29 mouse cellular contexts compared by ENCODE assay signal in genomic region chr10:7623861-7624518, GRCm38 (mm10). TPM values are rescaled to one million over a fixed set of nuclear protein-coding genes. Genes with fewer than 3 reads are reported as not detected.
DNase-seq lines count a peak whose midpoint lies in the region; ATAC-seq and TF ChIP-seq lines count a peak whose summit lies in the region.
"Had no signal": no experiment of that assay in that cellular context is flagged by ENCODE, and none has a peak within 500 bp of the region (broad histone marks: within the 10 kb centered on the region; RNA-seq: fewer than 3 reads in every experiment).

No protein-coding gene starts in this region.

- WGBS in heart, embryonic 11.5 days (ENCODE audit: insufficient replicate concordance): 86% methylated on average over 3 of the region's 3 CpGs

- no peak overlapping the region for H3K27ac ChIP-seq in heart, embryonic 11.5 days (ENCODE audit: low read depth, low read length)
- no peak overlapping the region for H3K27ac ChIP-seq in MEL (ENCODE audit: control insufficient read depth, low read depth, low read length)
- H3K27ac ChIP-seq: embryonic facial prominence, embryonic 10.5 days; embryonic facial prominence, embryonic 13.5 days; forebrain, embryonic 12.5 days; forebrain, embryonic 15.5 days; heart, adult 2 months; heart, embryonic 15.5 days; hindbrain, embryonic 14.5 days; hindbrain, postnatal 0 days had no signal

- H3K4me1 ChIP-seq in heart, embryonic 11.5 days (ENCODE audit: control insufficient read depth, insufficient read depth, low read length): peaks cover 28% of the 10 kb centered on the region
- peaks cover 7% of the 10 kb centered on the region in 2 experiments for H3K4me1 ChIP-seq in MEL (ENCODE audit: control insufficient read depth in 1 of 2, insufficient read depth in 2 of 2, low read length in 2 of 2)
- H3K4me1 ChIP-seq: embryonic facial prominence, embryonic 10.5 days; embryonic facial prominence, embryonic 13.5 days; forebrain, embryonic 12.5 days; forebrain, embryonic 15.5 days had no signal

- TF ChIP-seq POLR2A in MEL (IDR thresholded peaks at IDR 0.05; ENCODE audit: control insufficient read depth in 1 of 2, insufficient read depth in 1 of 2, low read depth in 1 of 2, low read length in 2 of 2, poor library complexity in 1 of 2): no peak

- H3K9me3 ChIP-seq in heart, embryonic 11.5 days (replicated peaks; ENCODE audit: control insufficient read depth, low read length): no peaks in the 10 kb centered on the region
- no peaks in the 10 kb centered on the region for H3K9me3 ChIP-seq in MEL (replicated peaks; ENCODE audit: insufficient read depth, low read length)
- H3K9me3 ChIP-seq: embryonic facial prominence, embryonic 10.5 days; embryonic facial prominence, embryonic 13.5 days; forebrain, embryonic 12.5 days; forebrain, embryonic 15.5 days; heart, embryonic 12.5 days; heart, embryonic 15.5 days had no signal

- no peak overlapping the region for H3K4me2 ChIP-seq in heart, embryonic 11.5 days
- H3K4me2 ChIP-seq: embryonic facial prominence, embryonic 13.5 days; forebrain, embryonic 12.5 days; forebrain, embryonic 15.5 days; heart, embryonic 12.5 days; heart, embryonic 15.5 days; hindbrain, embryonic 14.5 days had no signal

- no peak overlapping the region for H3K4me3 ChIP-seq in heart, embryonic 11.5 days (ENCODE audit: low read depth, low read length)
- no peak overlapping the region for H3K4me3 ChIP-seq in MEL (ENCODE audit: control insufficient read depth in 1 of 2, insufficient read depth in 1 of 2, low read depth in 2 of 2, low read length in 2 of 2)
- H3K4me3 ChIP-seq: embryonic facial prominence, embryonic 10.5 days; embryonic facial prominence, embryonic 13.5 days; erythroblast, embryonic 14.5 days; forebrain, embryonic 12.5 days; forebrain, embryonic 15.5 days; heart, adult 2 months; heart, embryonic 12.5 days; heart, embryonic 15.5 days had no signal

- TF ChIP-seq EP300 in MEL (IDR thresholded peaks at IDR 0.05; ENCODE audit: low read depth in 1 of 2, low read length in 2 of 2): no peak

- no peaks in the 10 kb centered on the region for H3K79me2 ChIP-seq in MEL (ENCODE audit: control insufficient read depth, insufficient read depth, low read length, poor library complexity)

- no peaks in the 10 kb centered on the region for H3K36me3 ChIP-seq in heart, embryonic 11.5 days (ENCODE audit: control insufficient read depth, insufficient read depth, low read length)
- H3K36me3 ChIP-seq in MEL (ENCODE audit: control insufficient read depth in 1 of 2, insufficient read depth in 2 of 2, low read length in 2 of 2): no peaks in the 10 kb centered on the region; a peak in 2 of 4 replicates

- ATAC-seq in heart, embryonic 11.5 days (replicated peaks; ENCODE audit: insufficient number of reproducible peaks, low FRiP score, low TSS enrichment): no peak
- ATAC-seq: forebrain, embryonic 15.5 days; hindbrain, postnatal 0 days; inflammation-experienced regulatory T-cells, adult 6 months; intestine, postnatal 0 days; Patski had no signal

- TF ChIP-seq RAD21 in MEL (IDR thresholded peaks at IDR 0.05; ENCODE audit: low read depth, low read length): no peak

- no peak for TF ChIP-seq CTCF in MEL (IDR thresholded peaks at IDR 0.05 in 2 of 3, conservative IDR thresholded peaks at IDR 0.05 in 1 of 3; ENCODE audit: control insufficient read depth in 1 of 3, insufficient read depth in 1 of 3, low read depth in 2 of 3, low read length in 3 of 3, poor library complexity in 1 of 3, severe bottlenecking in 1 of 3)

- peak; percentile 28 for DNase-seq in cerebellum, adult 9-10 months
- no peak for DNase-seq in cerebellum, adult 18-20 months
- peak; percentile 61 for DNase-seq in heart, adult 11 months
- DNase-seq in MEL (ENCODE audit: low read depth, low spot score): peak; percentile 21
- DNase-seq in frontal cortex, adult 2 months (ENCODE audit: extremely low spot score in 1 of 2, low spot score in 1 of 2): no peak
- DNase-seq: adrenal gland, postnatal 10 days; adrenal gland, postnatal 36 days; cerebellum, adult 11-12 months; cerebellum, adult 9-11 months; cerebellum, postnatal 36 days; embryo, embryonic 11 days; gastrocnemius, postnatal 25 days; heart, adult 2 months; heart, postnatal 10 days; heart, postnatal 4 days; kidney, adult 2 months had no signal

- H3K27me3 ChIP-seq in heart, embryonic 11.5 days (ENCODE audit: control insufficient read depth, insufficient read depth, low read length): no peaks in the 10 kb centered on the region
- no peaks in the 10 kb centered on the region for H3K27me3 ChIP-seq in MEL (ENCODE audit: control insufficient read depth in 1 of 2, insufficient read depth in 2 of 2, low read length in 2 of 2)
- H3K27me3 ChIP-seq: embryonic facial prominence, embryonic 13.5 days; forebrain, embryonic 12.5 days; forebrain, embryonic 15.5 days; heart, embryonic 12.5 days; heart, embryonic 15.5 days; Patski had no signal

- H3K9ac ChIP-seq in heart, embryonic 11.5 days (ENCODE audit: low read depth, low read length): no peak overlapping the region
- no peak overlapping the region for H3K9ac ChIP-seq in MEL (ENCODE audit: control insufficient read depth, low read depth, low read length, poor library complexity, severe bottlenecking)
- H3K9ac ChIP-seq: embryonic facial prominence, embryonic 13.5 days; forebrain, embryonic 12.5 days; forebrain, embryonic 15.5 days; heart, embryonic 12.5 days; heart, embryonic 15.5 days; hindbrain, embryonic 14.5 days had no signal

TF ChIP-seq in MEL, 35 proteins besides CTCF, POLR2A, EP300 and RAD21:
- TF ChIP-seq ELF1 (IDR thresholded peaks at IDR 0.05; ENCODE audit: low read depth, low read length) (no peak), GATA1 (IDR thresholded peaks at IDR 0.05; ENCODE audit: low read depth, low read length) (peak; percentile 55), MEF2A (IDR thresholded peaks at IDR 0.05; ENCODE audit: extremely low read depth, insufficient replicate concordance, low read depth, low read length, poor library complexity, severe bottlenecking) (no peak), ZKSCAN1 (IDR thresholded peaks at IDR 0.05; ENCODE audit: low read depth, low read length) (no peak), MXI1 (IDR thresholded peaks at IDR 0.05; ENCODE audit: low read depth, low read length) (peak; percentile 51; the same call in 1 of the 2 replicates), BHLHE40 (IDR thresholded peaks at IDR 0.05; ENCODE audit: borderline replicate concordance, low read depth, low read length) (no peak), NELFE (IDR thresholded peaks at IDR 0.05; ENCODE audit: low read depth, low read length) (no peak), E2F4 (IDR thresholded peaks at IDR 0.05; ENCODE audit: borderline replicate concordance, low read depth, low read length) (no peak), USF1 (IDR thresholded peaks at IDR 0.05; ENCODE audit: low read depth, low read length) (peak; percentile 26; the same call in 1 of the 2 replicates), ZNF384 (IDR thresholded peaks at IDR 0.05; ENCODE audit: low read depth, low read length) (no peak)
TF ChIP-seq in MEL: peak in this region for 3.

RNA-seq across cellular contexts. Expression of gene Lrp11, which starts 34.4 kb away (rescaled TPM):
- polyA plus RNA-seq in heart, embryonic 11.5 days (2014; fragmentation: Nextera tagmentation; extraction: Ambion mirVana): 2.1 and 2.8 TPM in 2 replicates
- total RNA-seq in MEL (2012; rRNA removed): 0.72 and 0.92 TPM in 2 replicates
- polyA plus RNA-seq in MEL (2012; ENCODE audit: insufficient read depth in 1 of 2, insufficient read length in 2 of 2, low read depth in 1 of 2, low replicate concordance in 2 of 2, missing spikeins in 1 of 2): 1 to 10 TPM in 1 of 2 experiments, not detected in 1; 1.0 TPM
- 113 TPM in 2 replicates for polyA plus RNA-seq in frontal cortex, adult 2 months (2012; rRNA removed)
- polyA plus RNA-seq: erythroblast, embryonic 14.5 days; inflammation-experienced regulatory T-cells, adult 6 months had no signal

RNA-seq across cellular contexts. Expression of gene Nup43, which starts 43.3 kb away (rescaled TPM):
- polyA plus RNA-seq in heart, embryonic 11.5 days (2014; fragmentation: Nextera tagmentation; extraction: Ambion mirVana): 44.7 and 45.8 TPM in 2 replicates
- total RNA-seq in MEL (2012; rRNA removed): 64.7 and 70.5 TPM in 2 replicates
- polyA plus RNA-seq in MEL (2012; ENCODE audit: insufficient read depth in 1 of 2, insufficient read length in 2 of 2, low read depth in 1 of 2, low replicate concordance in 2 of 2, missing spikeins in 1 of 2): 10 to 100 TPM in 1 of 2 experiments, not detected in 1; 52.9 TPM
- 6.7 and 7.7 TPM in 2 replicates for polyA plus RNA-seq in frontal cortex, adult 2 months (2012; rRNA removed)

RNA-seq across cellular contexts. Expression of gene Pcmt1, which starts 56.9 kb away (rescaled TPM):
- 135 and 142 TPM in 2 replicates for polyA plus RNA-seq in heart, embryonic 11.5 days (2014; fragmentation: Nextera tagmentation; extraction: Ambion mirVana)
- 121 and 123 TPM in 2 replicates for total RNA-seq in MEL (2012; rRNA removed)
- 10 to 100 TPM in 1 of 2 experiments, not detected in 1; 90.7 TPM for polyA plus RNA-seq in MEL (2012; ENCODE audit: insufficient read depth in 1 of 2, insufficient read length in 2 of 2, low read depth in 1 of 2, low replicate concordance in 2 of 2, missing spikeins in 1 of 2)
- 122 and 128 TPM in 2 replicates for polyA plus RNA-seq in frontal cortex, adult 2 months (2012; rRNA removed)

RNA-seq across cellular contexts. Expression of gene Lats1, which starts 57.0 kb away (rescaled TPM):
- 4.7 and 5.3 TPM in 2 replicates for polyA plus RNA-seq in heart, embryonic 11.5 days (2014; fragmentation: Nextera tagmentation; extraction: Ambion mirVana)
- 11.1 and 12.0 TPM in 2 replicates for total RNA-seq in MEL (2012; rRNA removed)
- polyA plus RNA-seq in MEL (2012; ENCODE audit: insufficient read depth in 1 of 2, insufficient read length in 2 of 2, low read depth in 1 of 2, low replicate concordance in 2 of 2, missing spikeins in 1 of 2): 10 to 100 TPM; 17.8 to 73.4 TPM
- polyA plus RNA-seq in frontal cortex, adult 2 months (2012; rRNA removed): 18.0 and 19.2 TPM in 2 replicates

Comparison
In these comparisons a context has a peak if more than half of its experiments do, and no peak if none do; other contexts are left out.
1. DNase-seq: peak in cerebellum, adult 9-10 months (single experiment), heart, adult 11 months (single experiment) and MEL (single experiment); none in cerebellum, adult 18-20 months (0 of 2) and frontal cortex, adult 2 months (0 of 2).
2. RNA of gene Lrp11, which starts 34.4 kb away (polyA plus RNA-seq): 113 TPM in frontal cortex, adult 2 months; 2.1 to 2.8 TPM in heart, embryonic 11.5 days and 1.0 TPM in MEL; every median in the first group is over 10 times any median in the second.